Mouse (Mus musculus): ENCODE measurements at regions not wholly inside any gene's neighbourhood (a gene's known extent, or its start where the extent isn't known, plus 50 kb on each side); places are given as distances from the start of the nearest gene placed in this dataset.
"Not testable (repeated sequence)": the region's sequence is repeated elsewhere in the genome, so short reads cannot be mapped to it uniquely, and the experiment has no call there.

GRCm38 (mm10) chr12:23216521-23216920 lies 563.5 kb downstream of the Gm10330 start:
- not testable (repeated sequence) for DNase-seq (ENCODE audit: low read depth, low spot score)

GRCm38 (mm10) chr12:23189546-23189945 lies 590.5 kb downstream of the Gm10330 start:
- DNase-seq (ENCODE audit: low read depth, low spot score): peak; percentile 38

- DNase-seq (ENCODE audit: low read depth, low spot score): not testable (repeated sequence)
Observed at GRCm38 (mm10) chr12:23189110-23189509, 591.0 kb downstream of the Gm10330 start.

All from 3T3-L1 (cell line).